Mouse (Mus musculus) macrophage (primary cell): Measurements from ENCODE around the gene Sertad1. TPM values are rescaled to one million over a fixed set of nuclear protein-coding genes. Genes with fewer than 3 reads are reported as not detected.

Experiments used
- H3K27ac ChIP-seq: fragments of 350-480 bp; formaldehyde crosslinking; 2 replicates; pipeline ENCODE4 v1.9.0; 2021
- H3K36me3 ChIP-seq: fragments of 350-480 bp; formaldehyde crosslinking; 2 replicates; pipeline ENCODE4 v1.9.0; 2021; ENCODE audit errors: inconsistent target
- H3K4me3 ChIP-seq: fragments of 350-480 bp; formaldehyde crosslinking; 2 replicates; pipeline ENCODE4 v1.9.0; 2021; ENCODE audit errors: inconsistent target
- H3K79me2 ChIP-seq: fragments of 350-480 bp; formaldehyde crosslinking; 2 replicates; pipeline ENCODE4 v1.9.0; 2021; ENCODE audit errors: inconsistent target
- WGBS: methylation state at CpG from one replicate; pipeline ENCODE4 v1.1.7; 2026; ENCODE audit warnings: inconsistent platforms; ENCODE audit not compliant: missing documents; 5-methylcytosine and 5-hydroxymethylcytosine counted together
- polyA plus RNA-seq: library from polyadenylated mRNA; stranded (reverse); fragments of 250-400 nt; gene quantifications from 3 replicates; pipeline ENCODE4 v1.2.4, GENCODE M21; 2018; ENCODE audit warnings: inconsistent platforms
- total RNA-seq, 78 experiments: library from RNA; depleted of rRNA; stranded (reverse); fragments of 250-400 nt; gene quantifications; 1 replicate in 9 of 78; 2 replicates in 24 of 78; 3 replicates in 43 of 78; 4 replicates in 2 of 78; pipeline ENCODE4 v1.2.4; 2018; ENCODE audit warnings: inconsistent platforms in 56 of 78

Gene Sertad1
- 10 to 100 TPM in 25 of 26 experiments, 1 to 10 TPM in 1; 7.6 to 29.7 (median 19.0) TPM for total RNA-seq (2018; cell fraction: chromatin; rRNA removed)
- total RNA-seq (2018; cell fraction: cytosol; rRNA removed): 10 to 100 TPM; 30.9 to 68.3 (median 41.2) TPM
- 10 to 100 TPM; 18.1 to 55.2 (median 28.5) TPM for total RNA-seq (2018; cell fraction: nucleus; rRNA removed)
- polyA plus RNA-seq: 16.5 to 37.7 TPM (median 28.9 TPM) in 3 replicates

GRCm38 (mm10) chr7:27486770-27487697 is at the start of gene Sertad1:
Sertad1 (plus strand) TSS chr7:27486910.
- Histone ChIP-seq H3K79me2 (peaks cover 39% of the 10 kb centered on the region), H3K4me3 (peak within 1 kb of the TSS; percentile 80), H3K36me3 (peaks cover 7% of the 10 kb centered on the region; the same call in 1 of the 2 replicates), H3K27ac (peak within 1 kb of the TSS; percentile 84)
- WGBS: under 1% methylated on average over 63 of the region's 80 CpGs

- 73% methylated on average over 5 of the region's 5 CpGs for WGBS
- Histone ChIP-seq H3K27ac (no peak overlapping the region), H3K4me3 (no peak overlapping the region), H3K36me3 (no peaks in the 10 kb centered on the region), H3K79me2 (no peaks in the 10 kb centered on the region)
These were observed 49.2 kb upstream of the Sertad1 start for GRCm38 (mm10) chr7:27437544-27437943.

- H3K27ac ChIP-seq: no peak overlapping the region
- H3K4me3 ChIP-seq: no peak overlapping the region
These were observed 46.7 kb upstream of the Sertad1 start for GRCm38 (mm10) chr7:27440014-27440413.

GRCm38 (mm10) chr7:27446051-27446450 is 40.7 kb upstream of the Sertad1 start:
- Histone ChIP-seq H3K27ac (no peak overlapping the region), H3K36me3 (no peaks in the 10 kb centered on the region), H3K79me2 (peaks cover 30% of the 10 kb centered on the region), H3K4me3 (no peak overlapping the region)
- WGBS: 24% methylated on average over 18 of the region's 18 CpGs

More at GRCm38 (mm10) chr7:27440014-27440413, 46.7 kb upstream of the Sertad1 start:
- H3K79me2 ChIP-seq: no peaks in the 10 kb centered on the region
- H3K36me3 ChIP-seq: no peaks in the 10 kb centered on the region
- WGBS: 84% methylated on average over 4 of the region's 4 CpGs

- peaks cover 35% of the 10 kb centered on the region for H3K79me2 ChIP-seq
- H3K36me3 ChIP-seq: no peaks in the 10 kb centered on the region
- H3K4me3 ChIP-seq: no peak overlapping the region; the same call in 1 of the 2 replicates
- no peak overlapping the region for H3K27ac ChIP-seq
- WGBS: 13% methylated on average over 37 of the region's 53 CpGs
These were observed 39.9 kb upstream of the Sertad1 start for GRCm38 (mm10) chr7:27446521-27447418.

- Histone ChIP-seq H3K4me3 (peak within 1 kb of the TSS; percentile 74), H3K27ac (peak within 1 kb of the TSS; percentile 95), H3K79me2 (peaks cover 44% of the 10 kb centered on the region), H3K36me3 (no peaks in the 10 kb centered on the region)
- WGBS: 1% methylated on average over 54 of the region's 54 CpGs
These were observed 39.1 kb upstream of the Sertad1 start, which contains the start of the genes Sptbn4 and Blvrb for GRCm38 (mm10) chr7:27447419-27448286. Sptbn4 (minus strand) TSS chr7:27447686. Blvrb (plus strand) TSS chr7:27447978.

GRCm38 (mm10) chr7:27448421-27449206 is 38.1 kb upstream of the Sertad1 start:
- peak overlapping the region; percentile 95 for H3K27ac ChIP-seq
- no peaks in the 10 kb centered on the region for H3K36me3 ChIP-seq
- 54% methylated on average over 15 of the region's 15 CpGs for WGBS
- H3K4me3 ChIP-seq: peak overlapping the region; percentile 74
- H3K79me2 ChIP-seq: peaks cover 53% of the 10 kb centered on the region

- Histone ChIP-seq H3K36me3 (no peaks in the 10 kb centered on the region), H3K4me3 (peak overlapping the region; percentile 74), H3K79me2 (peaks cover 61% of the 10 kb centered on the region), H3K27ac (peak overlapping the region; percentile 95)
- WGBS: 51% methylated on average over 10 of the region's 10 CpGs
These were observed 37.4 kb upstream of the Sertad1 start for GRCm38 (mm10) chr7:27449256-27449862.

GRCm38 (mm10) chr7:27451359-27451758 is 35.4 kb upstream of the Sertad1 start:
- Histone ChIP-seq H3K4me3 (no peak overlapping the region), H3K79me2 (peaks cover 81% of the 10 kb centered on the region), H3K36me3 (no peaks in the 10 kb centered on the region), H3K27ac (peak overlapping the region; percentile 95)
- WGBS: 0% methylated on average over 2 of the region's 2 CpGs

GRCm38 (mm10) chr7:27452206-27452770 is 34.4 kb upstream of the Sertad1 start:
- H3K79me2 ChIP-seq: peaks cover 90% of the 10 kb centered on the region
- WGBS: 90% methylated on average over 12 of the region's 13 CpGs
- no peaks in the 10 kb centered on the region for H3K36me3 ChIP-seq
- H3K27ac ChIP-seq: no peak overlapping the region
- H3K4me3 ChIP-seq: no peak overlapping the region

- Histone ChIP-seq H3K79me2 (peaks cover 89% of the 10 kb centered on the region), H3K27ac (0 out of 2 replicates have a peak overlapping the region, but pooled peaks have one; percentile 13), H3K36me3 (peaks cover 8% of the 10 kb centered on the region; the same call in 1 of the 2 replicates), H3K4me3 (no peak overlapping the region)
- 53% methylated on average over 10 of the region's 10 CpGs for WGBS
These were observed 32.1 kb upstream of the Sertad1 start for GRCm38 (mm10) chr7:27454461-27455121.

GRCm38 (mm10) chr7:27455273-27455672 is 31.4 kb upstream of the Sertad1 start:
- Histone ChIP-seq H3K36me3 (peaks cover 15% of the 10 kb centered on the region; the same call in 1 of the 2 replicates), H3K4me3 (no peak overlapping the region), H3K27ac (no peak overlapping the region), H3K79me2 (peaks cover 83% of the 10 kb centered on the region)
- WGBS: 86% methylated on average over 3 of the region's 3 CpGs
